Mouse (Mus musculus) retina, adult 2 months (tissue): ENCODE data around the gene St6galnac5.
A peak's percentile ranks its signal among the peaks of the same experiment; 100 is the strongest.

Experiments used
- DNase-seq: peaks from one replicate; pipeline ENCODE4 v3.0.0-alpha.2; 2012; ENCODE audit warnings: low read depth, low spot score

St6galnac5 gene

GRCm38 (mm10) chr3:152867654-152868525, 114.2 kb downstream of the St6galnac5 start:
- DNase-seq = no peak

GRCm38 (mm10) chr3:152866035-152866965, 115.7 kb downstream of the St6galnac5 start:
- no peak for DNase-seq

- no peak for DNase-seq
Observed at GRCm38 (mm10) chr3:152861978-152862377, 120.1 kb downstream of the St6galnac5 start.

GRCm38 (mm10) chr3:152861450-152861849, 120.6 kb downstream of the St6galnac5 start:
- no peak for DNase-seq

- no peak for DNase-seq
Observed at GRCm38 (mm10) chr3:152856095-152856494, 126.0 kb downstream of the St6galnac5 start.

- DNase-seq = no peak
Observed at GRCm38 (mm10) chr3:152855006-152855614, 126.9 kb downstream of the St6galnac5 start.

GRCm38 (mm10) chr3:152843925-152844324, 138.1 kb downstream of the St6galnac5 start:
- DNase-seq = no peak

GRCm38 (mm10) chr3:152842648-152843047, 139.4 kb downstream of the St6galnac5 start:
- no peak for DNase-seq

GRCm38 (mm10) chr3:152841264-152841663, 140.8 kb downstream of the St6galnac5 start:
- DNase-seq = no peak

- DNase-seq = no peak
Observed at GRCm38 (mm10) chr3:152837938-152838337, 144.1 kb downstream of the St6galnac5 start.

- DNase-seq = no peak
Observed at GRCm38 (mm10) chr3:152837407-152837806, 144.6 kb downstream of the St6galnac5 start.

- DNase-seq = no peak
Observed at GRCm38 (mm10) chr3:152832436-152832835, 149.6 kb downstream of the St6galnac5 start.

GRCm38 (mm10) chr3:152831974-152832373, 150.1 kb downstream of the St6galnac5 start:
- DNase-seq = no peak

- DNase-seq = no peak
Observed at GRCm38 (mm10) chr3:152831377-152831776, 150.7 kb downstream of the St6galnac5 start.

GRCm38 (mm10) chr3:152821202-152821601, 160.8 kb downstream of the St6galnac5 start:
- DNase-seq = no peak

- DNase-seq = no peak
Observed at GRCm38 (mm10) chr3:152820406-152820805, 161.6 kb downstream of the St6galnac5 start.

- no peak for DNase-seq
Observed at GRCm38 (mm10) chr3:152815110-152815509, 166.9 kb downstream of the St6galnac5 start.

- DNase-seq = no peak
Observed at GRCm38 (mm10) chr3:152813905-152814304, 168.1 kb downstream of the St6galnac5 start.

GRCm38 (mm10) chr3:152799738-152800431, 182.2 kb downstream of the St6galnac5 start:
- peak; percentile 15 for DNase-seq

- DNase-seq = no peak
Observed at GRCm38 (mm10) chr3:152797354-152797753, 184.7 kb downstream of the St6galnac5 start.

GRCm38 (mm10) chr3:152796216-152796615, 185.8 kb downstream of the St6galnac5 start:
- no peak for DNase-seq
